Mouse (Mus musculus): ENCODE measurements around the gene Frmd3.
A peak's percentile ranks its signal among the peaks of the same experiment; 100 is the strongest.
"Not testable (repeated sequence)": the region's sequence is repeated elsewhere in the genome, so short reads cannot be mapped to it uniquely, and the experiment has no call there.

The Frmd3 gene

DNA sequence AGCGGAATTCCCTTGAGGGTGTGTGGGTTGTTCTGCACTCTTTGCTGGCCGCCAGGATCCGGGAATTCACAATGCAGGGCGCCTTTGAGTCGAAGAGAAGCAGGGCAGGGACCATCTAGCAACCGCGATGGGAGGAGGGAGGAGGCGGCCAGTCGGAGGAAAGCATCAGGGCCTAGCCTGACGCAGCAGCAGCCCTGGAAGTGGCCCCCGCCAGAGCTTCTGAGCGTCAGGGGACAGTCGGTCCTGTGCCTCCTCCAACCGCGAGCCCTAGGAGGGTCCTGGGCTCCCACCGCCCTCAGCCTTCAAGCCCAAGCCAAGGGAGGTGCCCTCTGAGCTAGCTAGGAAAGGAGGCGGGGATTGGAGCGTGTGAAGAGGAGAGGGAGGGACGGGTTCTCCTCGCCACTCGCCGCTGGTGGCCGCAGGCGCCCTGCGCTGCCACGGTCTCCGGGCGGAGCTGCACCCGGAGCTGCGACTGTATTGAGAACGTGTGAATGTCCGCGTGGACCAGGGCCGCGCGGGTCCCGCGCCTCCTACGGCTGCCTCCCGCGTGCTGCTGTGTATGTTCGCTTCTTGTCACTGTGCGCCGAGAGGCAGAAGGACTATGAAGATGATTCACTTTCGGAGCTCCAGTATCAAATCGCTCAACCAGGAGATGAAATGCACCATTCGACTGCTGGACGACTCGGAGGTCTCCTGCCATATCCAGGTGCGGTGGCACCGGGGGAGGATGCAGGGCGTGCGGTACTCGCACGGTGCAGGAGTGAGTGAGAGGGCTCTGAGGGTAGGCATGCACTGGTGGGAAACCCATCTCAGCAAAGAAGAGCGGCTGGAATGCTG, at the start of gene Frmd3:
Frmd3 (plus strand) TSS at position 232 of the 837 bp plus-strand sequence.
- ATAC-seq (ENCODE audit: insufficient number of reproducible peaks, low FRiP score, low TSS enrichment) = peak; percentile 93

GRCm38 (mm10) chr4:73980454-73980853, 32.8 kb upstream of the Frmd3 start:
- no peak for ATAC-seq (ENCODE audit: insufficient number of reproducible peaks, low FRiP score, low TSS enrichment)

DNA sequence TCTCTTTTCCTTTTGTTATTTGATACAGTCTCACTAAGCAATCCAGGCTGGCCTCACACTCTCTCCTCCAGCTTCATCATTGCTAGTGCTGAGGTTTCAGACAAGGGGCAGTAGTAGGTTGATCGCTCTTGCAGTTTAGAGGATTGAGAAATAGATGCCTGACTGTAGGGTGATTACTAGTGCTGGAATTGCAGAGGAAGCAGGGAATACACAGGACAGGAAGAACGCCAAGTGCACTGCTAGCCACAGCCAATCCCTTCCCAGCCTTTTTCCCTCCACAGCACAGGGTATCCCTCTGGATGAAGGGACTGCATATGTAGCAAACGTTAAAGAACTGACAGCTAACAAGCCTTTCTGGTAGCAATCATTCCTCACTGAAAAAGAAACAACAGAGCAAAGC, 965 bp upstream of the Frmd3 start:
- ATAC-seq (ENCODE audit: insufficient number of reproducible peaks, low FRiP score, low TSS enrichment) = no peak

DNA sequence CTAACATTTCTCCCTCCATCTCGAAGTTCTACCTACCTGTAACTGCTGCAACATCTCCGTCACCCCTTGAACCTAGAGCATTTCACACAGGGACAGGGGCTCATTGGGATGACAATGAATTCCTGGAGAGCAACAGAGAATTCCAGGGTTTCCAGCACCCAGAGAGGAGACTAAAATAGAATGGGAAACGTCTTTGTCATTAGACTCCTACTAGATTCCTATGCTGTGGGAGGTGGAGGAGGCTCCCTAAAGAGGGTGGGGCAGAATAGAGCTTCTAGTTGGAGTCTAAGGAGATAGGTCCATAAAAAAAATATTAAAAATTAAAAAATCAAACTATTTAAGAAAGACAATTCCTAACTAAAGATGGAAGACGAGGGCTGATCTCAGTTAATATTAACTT, 542 bp upstream of the Frmd3 start:
- ATAC-seq (ENCODE audit: insufficient number of reproducible peaks, low FRiP score, low TSS enrichment) = no peak

- peak; percentile 13; the same call in 1 of the 2 replicates for ATAC-seq (ENCODE audit: insufficient number of reproducible peaks, low FRiP score, low TSS enrichment)
These were observed 832 bp downstream of the Frmd3 start for GRCm38 (mm10) chr4:74014048-74014500.

DNA sequence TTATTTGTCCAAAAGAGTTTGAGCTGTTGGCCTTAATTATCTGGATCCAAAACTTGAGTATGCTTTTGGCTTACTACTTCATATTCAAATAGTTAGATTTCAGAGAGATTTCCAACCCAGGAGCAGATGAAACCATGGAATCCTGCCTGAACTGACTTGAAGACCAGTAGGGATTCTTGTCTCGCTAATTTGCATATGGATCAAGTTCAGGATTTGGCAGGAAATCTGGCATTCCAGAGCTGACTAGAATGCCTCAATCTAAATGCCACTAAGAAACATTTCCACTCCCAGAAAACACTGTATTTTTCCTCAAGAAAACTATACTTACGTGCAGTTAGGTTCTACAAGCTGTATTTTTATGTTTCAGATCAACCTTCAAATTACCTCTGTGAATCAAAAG, 6.8 kb downstream of the Frmd3 start:
- no peak for ATAC-seq (ENCODE audit: insufficient number of reproducible peaks, low FRiP score, low TSS enrichment)

GRCm38 (mm10) chr4:74043226-74043625, 30.0 kb downstream of the Frmd3 start:
- ATAC-seq (ENCODE audit: insufficient number of reproducible peaks, low FRiP score, low TSS enrichment) = no peak

- ATAC-seq (ENCODE audit: insufficient number of reproducible peaks, low FRiP score, low TSS enrichment) = no peak
These were observed 38.5 kb downstream of the Frmd3 start for GRCm38 (mm10) chr4:74051692-74052091.

- peak; percentile 64 for ATAC-seq (ENCODE audit: insufficient number of reproducible peaks, low FRiP score, low TSS enrichment)
These were observed 63.5 kb downstream of the Frmd3 start for GRCm38 (mm10) chr4:74076727-74077126.

DNA sequence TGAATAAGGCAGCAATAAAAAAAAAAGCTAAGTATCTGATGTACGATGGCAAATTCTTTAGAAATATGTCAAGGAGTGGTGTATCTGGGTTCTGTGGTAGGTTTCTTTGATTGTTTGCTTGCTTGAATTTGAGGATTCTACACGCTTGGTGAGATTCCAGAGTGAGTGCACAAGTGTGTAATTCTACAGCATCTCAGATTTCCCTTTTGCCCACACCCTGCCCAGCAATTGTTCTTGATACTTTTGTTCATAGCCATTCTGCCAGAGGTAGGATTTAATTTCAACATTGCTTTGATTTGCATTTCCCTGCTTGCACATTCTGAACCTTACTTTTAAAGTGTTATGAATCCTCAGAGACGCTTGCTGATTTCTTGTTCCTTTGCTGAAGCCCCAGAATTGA, 97.6 kb downstream of the Frmd3 start:
- no peak for ATAC-seq (ENCODE audit: insufficient number of reproducible peaks, low FRiP score, low TSS enrichment)

DNA sequence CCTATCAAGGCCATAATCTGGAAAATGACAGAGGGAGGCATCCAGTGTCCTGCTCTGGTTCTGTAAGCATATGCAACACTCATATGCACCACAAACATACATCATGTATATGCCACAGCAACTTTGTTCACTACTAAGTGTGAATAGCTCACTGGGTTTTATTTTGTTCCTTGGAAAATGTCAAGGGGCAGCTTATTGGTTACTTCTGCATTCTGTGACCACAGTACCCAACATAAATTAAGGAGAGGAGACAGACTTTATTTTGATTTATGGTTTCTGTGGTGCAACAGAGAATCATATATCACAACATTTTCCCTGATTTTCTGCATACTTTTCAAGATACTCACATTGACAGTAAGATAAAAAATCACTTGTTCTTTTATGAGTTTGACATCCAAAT, 178.3 kb downstream of the Frmd3 start:
- ATAC-seq (ENCODE audit: insufficient number of reproducible peaks, low FRiP score, low TSS enrichment) = no peak

- ATAC-seq (ENCODE audit: insufficient number of reproducible peaks, low FRiP score, low TSS enrichment) = no peak
These were observed 188.1 kb downstream of the Frmd3 start for GRCm38 (mm10) chr4:74201281-74201811.

DNA sequence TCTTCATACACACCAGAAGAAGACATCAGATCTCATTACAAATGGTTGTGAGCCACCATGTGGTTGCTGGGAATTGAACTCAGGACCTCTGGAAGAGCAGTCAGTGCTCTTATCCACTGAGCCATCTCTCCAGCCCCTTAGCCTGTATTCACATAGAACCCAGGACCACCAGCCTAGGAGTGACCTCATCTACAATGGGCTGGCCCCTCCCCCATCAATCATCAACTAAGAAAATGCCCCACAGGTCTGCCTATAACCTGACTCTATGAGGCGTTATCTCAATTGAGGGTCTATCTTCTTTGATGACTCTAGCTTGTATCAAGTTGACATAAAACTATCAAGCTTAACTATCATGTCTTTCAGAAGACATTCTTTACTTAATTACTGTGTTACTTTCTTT, 208.5 kb downstream of the Frmd3 start:
- ATAC-seq (ENCODE audit: insufficient number of reproducible peaks, low FRiP score, low TSS enrichment) = not testable (repeated sequence)

GRCm38 (mm10) chr4:74222360-74222759, 209.1 kb downstream of the Frmd3 start:
- ATAC-seq (ENCODE audit: insufficient number of reproducible peaks, low FRiP score, low TSS enrichment) = no peak

GRCm38 (mm10) chr4:74224210-74224609, 211.0 kb downstream of the Frmd3 start:
- ATAC-seq (ENCODE audit: insufficient number of reproducible peaks, low FRiP score, low TSS enrichment) = no peak

GRCm38 (mm10) chr4:74230994-74231393, 217.8 kb downstream of the Frmd3 start:
- no peak for ATAC-seq (ENCODE audit: insufficient number of reproducible peaks, low FRiP score, low TSS enrichment)

GRCm38 (mm10) chr4:74231405-74231804, 218.2 kb downstream of the Frmd3 start:
- peak; percentile 28; the same call in 1 of the 2 replicates for ATAC-seq (ENCODE audit: insufficient number of reproducible peaks, low FRiP score, low TSS enrichment)

- no peak for ATAC-seq (ENCODE audit: insufficient number of reproducible peaks, low FRiP score, low TSS enrichment)
These were observed 220.3 kb downstream of the Frmd3 start for GRCm38 (mm10) chr4:74233534-74233933.

DNA sequence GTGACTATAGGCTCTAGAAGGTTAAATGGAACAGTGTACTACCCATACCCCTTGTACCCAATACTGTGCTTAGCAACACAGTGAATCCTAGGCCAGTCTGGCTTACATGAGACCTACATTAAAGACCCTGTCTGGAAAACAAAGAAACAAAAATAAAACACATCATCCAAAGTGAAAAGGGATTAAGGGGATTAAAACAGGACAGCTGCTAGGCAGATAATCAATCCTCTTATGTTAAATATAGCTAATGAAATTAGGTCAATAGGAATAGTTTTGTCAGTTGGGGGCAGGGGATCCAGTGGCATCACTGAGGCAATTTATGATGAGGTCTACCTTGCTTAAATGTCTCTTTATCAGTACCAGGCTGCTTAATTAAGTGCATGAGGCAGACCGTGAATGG, 228.9 kb downstream of the Frmd3 start, which contains the start of gene Kdm4c:
Kdm4c (plus strand) TSS at position 322 of the 400 bp plus-strand sequence.
- ATAC-seq (ENCODE audit: insufficient number of reproducible peaks, low FRiP score, low TSS enrichment) = no peak

Data from cerebellum, adult (tissue).